Comparison of ENCODE assay signal across 14 mouse cellular contexts in the genomic region with DNA sequence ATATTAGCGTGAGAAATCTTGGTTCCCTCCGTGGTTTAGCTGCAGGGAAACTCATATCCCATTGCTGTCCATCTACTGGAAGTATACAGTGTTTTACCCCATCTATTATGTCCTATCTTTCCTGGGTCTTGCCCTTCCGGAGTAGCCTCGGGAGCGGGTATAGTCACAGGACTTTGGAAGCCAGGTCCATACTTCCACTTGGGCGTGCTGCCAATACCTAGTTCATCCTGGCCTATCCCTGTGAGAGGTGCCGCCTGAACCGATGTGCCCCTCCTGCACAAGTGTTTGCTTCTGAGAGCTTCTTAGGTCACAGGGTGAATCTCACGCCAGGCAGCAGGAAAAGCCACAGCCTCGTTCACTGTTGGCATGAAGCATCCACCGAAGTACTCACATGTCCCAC. TPM values are rescaled to one million over a fixed set of nuclear protein-coding genes. Genes with fewer than 3 reads are reported as not detected.
DNase-seq lines count a peak whose midpoint lies in the region; ATAC-seq and TF ChIP-seq lines count a peak whose summit lies in the region.
"Had no signal": no experiment of that assay in that cellular context is flagged by ENCODE, and none has a peak within 500 bp of the region (broad histone marks: within the 10 kb centered on the region; RNA-seq: fewer than 3 reads in every experiment).

No protein-coding gene starts in this region.

- peaks cover 52% of the 10 kb centered on the region for H3K4me1 ChIP-seq in heart, postnatal 0 days (ENCODE audit: control insufficient read depth, insufficient read depth)
- H3K4me1 ChIP-seq in lung, postnatal 0 days (ENCODE audit: insufficient read depth, low read depth, low read length) = peaks cover 12% of the 10 kb centered on the region

- no peak for TF ChIP-seq EP300 in heart, postnatal 0 days (IDR thresholded peaks at IDR 0.05; ENCODE audit: low read depth)
- no peak; the same call in 1 of the 2 replicates for TF ChIP-seq EP300 in lung, postnatal 0 days (IDR thresholded peaks at IDR 0.05)

- H3K27ac ChIP-seq in heart, postnatal 0 days (ENCODE audit: low read depth) = peak overlapping the region; percentile 11; the same call in 1 of the 2 replicates
- H3K27ac ChIP-seq in lung, postnatal 0 days (ENCODE audit: low read length) = no peak overlapping the region
- H3K27ac ChIP-seq: hindbrain, embryonic 13.5 days; liver, embryonic 14.5 days; midbrain, embryonic 15.5 days had no signal

- peak; percentile 51 for DNase-seq in cerebellum, adult 9-10 months
- DNase-seq in cerebellum, adult 8-10 months = no peak
- DNase-seq in heart, postnatal 0 days (ENCODE audit: low spot score) = no peak
- DNase-seq in heart, adult 8-10 months (ENCODE audit: low spot score) = no peak
- DNase-seq in lung, postnatal 10 days = peak; percentile 66
- no peak for DNase-seq in lung, postnatal 0 days (ENCODE audit: low spot score)
- peak; percentile 83 to 87 for DNase-seq in kidney, postnatal 36 days
- no peak for DNase-seq in yolk sac, embryonic 10.5 days (ENCODE audit: low spot score)
- DNase-seq: left cerebral cortex, postnatal 4 days; thymus, postnatal 4 days had no signal

- no peaks in the 10 kb centered on the region for H3K27me3 ChIP-seq in heart, postnatal 0 days (ENCODE audit: control insufficient read depth, insufficient read depth, low read length)
- no peaks in the 10 kb centered on the region for H3K27me3 ChIP-seq in lung, postnatal 0 days (replicated peaks; ENCODE audit: insufficient read depth, low read length)
- H3K27me3 ChIP-seq: hindbrain, embryonic 13.5 days; midbrain, embryonic 15.5 days; Patski had no signal

- no peak overlapping the region for H3K9ac ChIP-seq in heart, postnatal 0 days (replicated peaks; ENCODE audit: low read depth, low read length)
- no peak overlapping the region for H3K9ac ChIP-seq in lung, postnatal 0 days (replicated peaks; ENCODE audit: low read depth)
- H3K9ac ChIP-seq: hindbrain, embryonic 13.5 days; liver, embryonic 14.5 days; midbrain, embryonic 15.5 days had no signal

- ATAC-seq in heart, postnatal 0 days (ENCODE audit: insufficient read depth, low read depth) = no peak
- ATAC-seq in lung, postnatal 0 days = no peak
- ATAC-seq: midbrain, embryonic 15.5 days; Patski had no signal

- 42% methylated on average over 11 of the region's 11 CpGs for WGBS in heart, postnatal 0 days
- 49% methylated on average over 11 of the region's 11 CpGs for WGBS in lung, postnatal 0 days

- no peaks in the 10 kb centered on the region for H3K36me3 ChIP-seq in heart, postnatal 0 days (replicated peaks; ENCODE audit: control insufficient read depth, insufficient read depth, low read length)
- H3K36me3 ChIP-seq in lung, postnatal 0 days (ENCODE audit: insufficient read depth, low read length) = no peaks in the 10 kb centered on the region
- H3K36me3 ChIP-seq: hindbrain, embryonic 13.5 days; midbrain, embryonic 15.5 days had no signal

- no peak overlapping the region for H3K4me3 ChIP-seq in heart, postnatal 0 days (ENCODE audit: low read depth, low read length)
- H3K4me3 ChIP-seq in lung, postnatal 0 days (ENCODE audit: low read depth, low read length) = no peak overlapping the region
- H3K4me3 ChIP-seq: hindbrain, embryonic 13.5 days; midbrain, embryonic 15.5 days had no signal

- no peaks in the 10 kb centered on the region for H3K9me3 ChIP-seq in heart, postnatal 0 days (replicated peaks; ENCODE audit: control insufficient read depth, low read length)
- no peaks in the 10 kb centered on the region for H3K9me3 ChIP-seq in lung, postnatal 0 days (ENCODE audit: low read length)
- H3K9me3 ChIP-seq: hindbrain, embryonic 13.5 days; midbrain, embryonic 15.5 days had no signal

- no peak for TF ChIP-seq CTCF in heart, postnatal 0 days (IDR thresholded peaks at IDR 0.05; ENCODE audit: low read depth)
- no peak for TF ChIP-seq CTCF in lung, postnatal 0 days (IDR thresholded peaks at IDR 0.05)

- H3K4me2 ChIP-seq in heart, postnatal 0 days (ENCODE audit: low read depth, low read length) = no peak overlapping the region
- no peak overlapping the region for H3K4me2 ChIP-seq in lung, postnatal 0 days (replicated peaks; ENCODE audit: low read depth, low read length)
- H3K4me2 ChIP-seq: hindbrain, embryonic 13.5 days; midbrain, embryonic 15.5 days had no signal

RNA-seq across cellular contexts. Expression of gene Trmt61a, which starts 11.5 kb away (rescaled TPM):
- total RNA-seq in heart, postnatal 0 days (2014; rRNA removed; ENCODE audit: low replicate concordance) = 23.5 and 24.9 TPM in 2 replicates
- polyA plus RNA-seq in heart, postnatal 0 days (2015; fragmentation: Nextera tagmentation; extraction: Ambion mirVana) = 4.1 and 6.1 TPM in 2 replicates
- total RNA-seq in heart, adult 8-10 months (2022) = 1 to 10 TPM; 4.0 to 5.9 (median 4.9) TPM
- polyA plus RNA-seq in lung, postnatal 0 days (2015; fragmentation: Nextera tagmentation; extraction: Ambion mirVana) = 4.3 and 4.5 TPM in 2 replicates

RNA-seq across cellular contexts. Expression of gene Ckb, which starts 17.3 kb away (rescaled TPM):
- 735 and 758 TPM in 2 replicates for total RNA-seq in heart, postnatal 0 days (2014; rRNA removed; ENCODE audit: low replicate concordance)
- polyA plus RNA-seq in heart, postnatal 0 days (2015; fragmentation: Nextera tagmentation; extraction: Ambion mirVana) = 334 and 359 TPM in 2 replicates
- 10 to 100 TPM; 57.4 to 70.8 (median 63.8) TPM for total RNA-seq in heart, adult 8-10 months (2022)
- polyA plus RNA-seq in lung, postnatal 0 days (2015; fragmentation: Nextera tagmentation; extraction: Ambion mirVana) = 153 TPM in 2 replicates

RNA-seq across cellular contexts. Expression of gene Bag5, which starts 23.6 kb away (rescaled TPM):
- 13.3 and 16.3 TPM in 2 replicates for total RNA-seq in heart, postnatal 0 days (2014; rRNA removed; ENCODE audit: low replicate concordance)
- polyA plus RNA-seq in heart, postnatal 0 days (2015; fragmentation: Nextera tagmentation; extraction: Ambion mirVana) = 32.4 and 34.7 TPM in 2 replicates
- total RNA-seq in heart, adult 8-10 months (2022) = 10 to 100 TPM; 18.9 to 20.1 (median 19.6) TPM
- 48.9 and 52.5 TPM in 2 replicates for polyA plus RNA-seq in lung, postnatal 0 days (2015; fragmentation: Nextera tagmentation; extraction: Ambion mirVana)

RNA-seq across cellular contexts. Expression of gene Apopt1, which starts 23.6 kb away (rescaled TPM):
- total RNA-seq in heart, postnatal 0 days (2014; rRNA removed; ENCODE audit: low replicate concordance) = 18.5 and 50.7 TPM in 2 replicates
- 56.4 and 58.9 TPM in 2 replicates for polyA plus RNA-seq in heart, postnatal 0 days (2015; fragmentation: Nextera tagmentation; extraction: Ambion mirVana)
- 10 to 100 TPM; 33.7 to 37.7 (median 35.0) TPM for total RNA-seq in heart, adult 8-10 months (2022)
- 42.3 and 43.1 TPM in 2 replicates for polyA plus RNA-seq in lung, postnatal 0 days (2015; fragmentation: Nextera tagmentation; extraction: Ambion mirVana)

Comparison
In these comparisons a context has a peak if more than half of its experiments do, and no peak if none do; other contexts are left out.
1. DNase-seq: peak in cerebellum, adult 9-10 months (single experiment), lung, postnatal 10 days (single experiment) and kidney, postnatal 36 days (2 of 2); none in cerebellum, adult 8-10 months (single experiment), heart, postnatal 0 days (single experiment), heart, adult 8-10 months (single experiment), lung, postnatal 0 days (single experiment) and yolk sac, embryonic 10.5 days (single experiment).
2. RNA of gene Ckb, which starts 17.3 kb away (total RNA-seq): 735 to 758 TPM in heart, postnatal 0 days; 57.4 to 70.8 TPM in heart, adult 8-10 months; every median in the first group is over 10 times any median in the second.